9 mouse cellular contexts compared by ENCODE assay signal in genomic region chr6:127617258-127618025, GRCm38 (mm10). TPM values are rescaled to one million over a fixed set of nuclear protein-coding genes. Genes with fewer than 3 reads are reported as not detected.
DNase-seq lines count a peak whose midpoint lies in the region; ATAC-seq and TF ChIP-seq lines count a peak whose summit lies in the region.
"Had no signal": no experiment of that assay in that cellular context is flagged by ENCODE, and none has a peak within 500 bp of the region (broad histone marks: within the 10 kb centered on the region; RNA-seq: fewer than 3 reads in every experiment).

No protein-coding gene starts in this region.

- TF ChIP-seq CTCF in cerebellum, adult 2 months (IDR thresholded peaks at IDR 0.05; ENCODE audit: borderline replicate concordance, insufficient read depth, low read depth, low read length) = peak; percentile 71

- no peaks in the 10 kb centered on the region for H3K36me3 ChIP-seq in stomach, embryonic 16.5 days (ENCODE audit: control insufficient read depth, insufficient read depth, low read length)
- H3K36me3 ChIP-seq: G1E had no signal

- peak overlapping the region; percentile 21; the same call in 1 of the 2 replicates for H3K9ac ChIP-seq in stomach, embryonic 16.5 days (ENCODE audit: low read length)

- no peaks in the 10 kb centered on the region for H3K9me3 ChIP-seq in stomach, embryonic 16.5 days (replicated peaks; ENCODE audit: control insufficient read depth, low read length)

- no peak overlapping the region for H3K4me3 ChIP-seq in cerebellum, adult 2 months (replicated peaks; ENCODE audit: insufficient read depth, low read depth, low read length)
- H3K4me3 ChIP-seq in stomach, embryonic 16.5 days (replicated peaks; ENCODE audit: low read length) = peak overlapping the region; percentile 21; the same call in 1 of the 2 replicates

- no peak overlapping the region for H3K27ac ChIP-seq in cerebellum, adult 2 months (ENCODE audit: insufficient read depth, low read length)
- no peak overlapping the region for H3K27ac ChIP-seq in stomach, embryonic 16.5 days (ENCODE audit: low read length)

- ATAC-seq in cerebellum, adult (ENCODE audit: insufficient number of reproducible peaks, low FRiP score, low TSS enrichment) = no peak
- ATAC-seq in megakaryocyte, adult 5-6 weeks (ENCODE audit: poor library complexity, severe bottlenecking) = peak; percentile 54
- ATAC-seq in stomach, embryonic 16.5 days (ENCODE audit: insufficient read depth, low FRiP score) = no peak

- H3K4me1 ChIP-seq in cerebellum, adult 2 months (ENCODE audit: control insufficient read depth, insufficient read depth, low read length) = no peaks in the 10 kb centered on the region
- no peaks in the 10 kb centered on the region for H3K4me1 ChIP-seq in stomach, embryonic 16.5 days (ENCODE audit: control insufficient read depth, insufficient read depth, low read length)

- WGBS in cerebellum, adult 2 months = 30% methylated on average over 10 of the region's 10 CpGs
- 32% methylated on average over 10 of the region's 10 CpGs for WGBS in stomach, embryonic 16.5 days

- no peak overlapping the region for H3K4me2 ChIP-seq in stomach, embryonic 16.5 days (ENCODE audit: low read depth, low read length)

- DNase-seq in cerebellum, adult 11 months = peak; percentile 11
- DNase-seq in 3T3-L1 (ENCODE audit: low read depth, low spot score) = peak; percentile 53
- peak; percentile 13 to 33 for DNase-seq in cerebellum, adult 2 months
- DNase-seq in frontal cortex, postnatal 36 days (ENCODE audit: low spot score in 2 of 2) = peak; percentile 22 to 48
- peak; percentile 67 for DNase-seq in kidney, postnatal 10 days

- no peak for TF ChIP-seq POLR2A in cerebellum, adult 2 months (IDR thresholded peaks at IDR 0.05; ENCODE audit: borderline replicate concordance, insufficient read depth, low read length)

- no peaks in the 10 kb centered on the region for H3K27me3 ChIP-seq in cerebellum, adult 2 months (ENCODE audit: control insufficient read depth, insufficient read depth, low read length)
- no peaks in the 10 kb centered on the region for H3K27me3 ChIP-seq in stomach, embryonic 16.5 days (ENCODE audit: control insufficient read depth, insufficient read depth, low read length)

RNA-seq across cellular contexts. Expression of gene Cracr2a, which starts 56.3 kb away (rescaled TPM):
- 0.62 and 0.63 TPM in 2 replicates for polyA plus RNA-seq in cerebellum, adult 2 months (2012; rRNA removed)
- total RNA-seq in megakaryocyte, adult 5-6 weeks (2015) = 6.2 and 7.6 TPM in 2 replicates
- 8.0 and 12.6 TPM in 2 replicates for total RNA-seq in megakaryocyte, adult 5-6 weeks (2017)
- 3.1 and 3.7 TPM in 2 replicates for polyA plus RNA-seq in stomach, embryonic 16.5 days (2015; fragmentation: Nextera tagmentation; extraction: Ambion mirVana)
- polyA plus RNA-seq: G1E had no signal

Comparison
In these comparisons a context has a peak if more than half of its experiments do, and no peak if none do; other contexts are left out.
1. DNase-seq: peak in every context shown above with its lines; median percentile 67 in kidney, postnatal 10 days; 53 in 3T3-L1; 35 in frontal cortex, postnatal 36 days; 23 in cerebellum, adult 2 months; 11 in cerebellum, adult 11 months.